Mouse (Mus musculus): Measurements from ENCODE around the gene Mtcl1. TPM values are rescaled to one million over a fixed set of nuclear protein-coding genes. Genes with fewer than 3 reads are reported as not detected.
A peak's percentile ranks its signal among the peaks of the same experiment; 100 is the strongest.

The Mtcl1 gene
- 0.83 and 2.7 TPM in 2 replicates for polyA plus RNA-seq (2015; fragmentation: Nextera tagmentation; extraction: Ambion mirVana)

GRCm38 (mm10) chr17:66449460-66450341, at the start of gene Mtcl1:
TSS of gene Mtcl1 (minus strand) at chr17:66449750.
- Histone ChIP-seq H3K36me3 (no peaks in the 10 kb centered on the region), H3K27ac (peak within 1 kb of the TSS; percentile 69), H3K9me3 (replicated peaks) (no peaks in the 10 kb centered on the region), H3K4me3 (peak within 1 kb of the TSS; percentile 85), H3K4me1 (replicated peaks) (peaks cover 27% of the 10 kb centered on the region), H3K27me3 (peaks cover 54% of the 10 kb centered on the region), H3K4me2 (peak within 1 kb of the TSS; percentile 100), H3K9ac (peak within 1 kb of the TSS; percentile 73)
- WGBS: under 1% methylated on average over 75 of the region's 76 CpGs
- ATAC-seq (replicated peaks; ENCODE audit: insufficient number of reproducible peaks, insufficient read depth, low FRiP score, low read depth): peak; percentile 81

- no peak for ATAC-seq (replicated peaks; ENCODE audit: insufficient number of reproducible peaks, insufficient read depth, low FRiP score, low read depth)
- H3K27me3 ChIP-seq: no peaks in the 10 kb centered on the region
- H3K27ac ChIP-seq: no peak overlapping the region
- WGBS: 94% methylated on average over 14 of the region's 14 CpGs
- H3K4me3 ChIP-seq: no peak overlapping the region
- no peak overlapping the region for H3K4me2 ChIP-seq
- no peak overlapping the region for H3K9ac ChIP-seq
- peaks cover 7% of the 10 kb centered on the region for H3K4me1 ChIP-seq (replicated peaks)
- no peaks in the 10 kb centered on the region for H3K9me3 ChIP-seq (replicated peaks)
- peaks cover 60% of the 10 kb centered on the region for H3K36me3 ChIP-seq
These were observed 49.0 kb upstream of the Mtcl1 start for GRCm38 (mm10) chr17:66498598-66498997.

GRCm38 (mm10) chr17:66496589-66496988, 47.0 kb upstream of the Mtcl1 start:
- H3K4me1 ChIP-seq (replicated peaks): no peaks in the 10 kb centered on the region
- H3K27ac ChIP-seq: no peak overlapping the region
- no peak for ATAC-seq (replicated peaks; ENCODE audit: insufficient number of reproducible peaks, insufficient read depth, low FRiP score, low read depth)
- no peak overlapping the region for H3K4me2 ChIP-seq
- no peak overlapping the region for H3K4me3 ChIP-seq
- no peaks in the 10 kb centered on the region for H3K27me3 ChIP-seq
- no peak overlapping the region for H3K9ac ChIP-seq
- 94% methylated on average over 9 of the region's 9 CpGs for WGBS
- peaks cover 60% of the 10 kb centered on the region for H3K36me3 ChIP-seq
- H3K9me3 ChIP-seq (replicated peaks): no peaks in the 10 kb centered on the region

- peaks cover 2% of the 10 kb centered on the region; the same call in 1 of the 2 replicates for H3K27me3 ChIP-seq
- no peak for ATAC-seq (replicated peaks; ENCODE audit: insufficient number of reproducible peaks, insufficient read depth, low FRiP score, low read depth)
- no peaks in the 10 kb centered on the region for H3K9me3 ChIP-seq (replicated peaks)
- WGBS: 40% methylated on average over 10 of the region's 10 CpGs
- H3K4me3 ChIP-seq: no peak overlapping the region
- no peak overlapping the region for H3K4me2 ChIP-seq
- H3K36me3 ChIP-seq: peaks cover 12% of the 10 kb centered on the region
- no peaks in the 10 kb centered on the region for H3K4me1 ChIP-seq (replicated peaks)
- no peak overlapping the region for H3K9ac ChIP-seq
- H3K27ac ChIP-seq: no peak overlapping the region
These were observed 40.6 kb upstream of the Mtcl1 start for GRCm38 (mm10) chr17:66490022-66490601.

- H3K27me3 ChIP-seq: peaks cover 6% of the 10 kb centered on the region; the same call in 1 of the 2 replicates
- no peak overlapping the region for H3K4me3 ChIP-seq
- H3K9me3 ChIP-seq (replicated peaks): no peaks in the 10 kb centered on the region
- no peak overlapping the region for H3K27ac ChIP-seq
- no peak overlapping the region for H3K9ac ChIP-seq
- no peaks in the 10 kb centered on the region for H3K4me1 ChIP-seq (replicated peaks)
- no peaks in the 10 kb centered on the region for H3K36me3 ChIP-seq
- H3K4me2 ChIP-seq: no peak overlapping the region
- no peak for ATAC-seq (replicated peaks; ENCODE audit: insufficient number of reproducible peaks, insufficient read depth, low FRiP score, low read depth)
- 87% methylated on average over 6 of the region's 6 CpGs for WGBS
These were observed 37.0 kb upstream of the Mtcl1 start for GRCm38 (mm10) chr17:66486576-66486975.

DNA sequence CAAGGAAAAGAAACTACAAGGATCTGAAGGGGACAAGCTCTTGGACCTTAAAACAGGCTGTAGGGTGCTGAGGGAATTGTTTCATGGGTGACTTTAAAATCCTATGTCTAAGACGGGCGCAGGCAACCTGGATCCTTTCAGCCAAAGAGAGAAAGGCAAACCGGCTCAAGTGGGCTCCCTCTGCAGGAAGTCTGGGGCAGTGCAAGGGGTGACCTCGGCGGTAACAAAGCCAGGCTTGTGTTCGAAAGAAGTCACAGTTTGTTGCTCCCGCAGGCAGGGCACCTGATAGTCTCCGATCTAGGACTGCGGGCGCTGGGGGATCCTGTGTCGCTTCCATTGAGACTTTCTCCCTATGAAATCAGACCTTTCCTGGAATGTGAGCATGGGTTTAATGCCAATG, 36.2 kb upstream of the Mtcl1 start:
- no peak overlapping the region for H3K9ac ChIP-seq
- H3K4me2 ChIP-seq: 0 out of 2 replicates have a peak overlapping the region, but pooled peaks have one; percentile 8
- no peak for ATAC-seq (replicated peaks; ENCODE audit: insufficient number of reproducible peaks, insufficient read depth, low FRiP score, low read depth)
- no peaks in the 10 kb centered on the region for H3K9me3 ChIP-seq (replicated peaks)
- no peaks in the 10 kb centered on the region for H3K36me3 ChIP-seq
- 9% methylated on average over 11 of the region's 11 CpGs for WGBS
- no peak overlapping the region for H3K4me3 ChIP-seq
- H3K27ac ChIP-seq: no peak overlapping the region
- H3K4me1 ChIP-seq (replicated peaks): no peaks in the 10 kb centered on the region
- peaks cover 9% of the 10 kb centered on the region for H3K27me3 ChIP-seq

- no peak overlapping the region for H3K9ac ChIP-seq
- H3K36me3 ChIP-seq: no peaks in the 10 kb centered on the region
- ATAC-seq (replicated peaks; ENCODE audit: insufficient number of reproducible peaks, insufficient read depth, low FRiP score, low read depth): no peak
- no peak overlapping the region for H3K4me2 ChIP-seq
- H3K9me3 ChIP-seq (replicated peaks): no peaks in the 10 kb centered on the region
- peaks cover 5% of the 10 kb centered on the region; the same call in 1 of the 2 replicates for H3K4me1 ChIP-seq (replicated peaks)
- H3K27ac ChIP-seq: no peak overlapping the region
- no peak overlapping the region for H3K4me3 ChIP-seq
- whole genome bisulfite sequencing: 53% methylated on average over 2 of the region's 2 CpGs
- peaks cover 14% of the 10 kb centered on the region for H3K27me3 ChIP-seq
These were observed 35.4 kb upstream of the Mtcl1 start for GRCm38 (mm10) chr17:66484965-66485364.

DNA sequence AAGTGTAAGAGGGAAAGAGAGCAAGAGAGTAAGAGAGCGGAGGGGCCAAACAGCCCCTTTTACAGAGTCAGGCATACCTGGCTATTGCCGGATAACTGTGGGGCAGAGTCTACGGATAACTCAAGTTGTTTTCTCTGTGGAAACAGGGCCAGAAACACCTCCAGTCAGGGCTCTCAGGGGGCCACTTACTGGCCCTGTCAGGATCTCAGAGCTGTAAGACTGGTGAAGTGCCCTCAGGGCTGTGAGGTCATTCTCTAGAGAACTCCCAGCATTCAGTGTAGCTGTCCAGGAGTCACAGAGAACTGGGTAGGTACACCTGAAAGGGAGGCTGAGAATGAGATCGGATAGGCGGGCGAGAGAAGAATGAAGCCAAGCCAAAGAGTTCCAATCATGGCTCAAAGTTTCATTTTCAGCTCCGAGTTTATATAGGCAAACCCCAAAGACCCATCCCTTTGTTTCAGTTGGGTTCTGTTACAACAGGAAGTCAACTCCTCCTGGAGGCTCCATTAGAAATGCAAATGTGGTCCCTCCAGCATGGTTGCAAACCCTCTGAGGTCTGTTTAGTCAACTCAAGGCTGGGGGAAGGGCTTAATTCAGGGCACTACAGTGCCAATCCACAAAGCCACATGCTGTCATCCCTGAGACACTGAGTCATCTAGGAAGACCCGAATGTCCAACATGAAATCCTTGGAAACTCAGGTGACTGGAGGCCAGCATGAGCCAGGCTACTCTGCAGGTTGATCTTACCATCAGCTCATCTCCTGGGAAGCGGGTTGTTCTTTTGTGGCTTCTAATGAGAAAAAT, 34.3 kb upstream of the Mtcl1 start:
- Histone ChIP-seq H3K9ac (no peak overlapping the region), H3K9me3 (replicated peaks) (no peaks in the 10 kb centered on the region), H3K4me1 (replicated peaks) (peaks cover 9% of the 10 kb centered on the region; the same call in 1 of the 2 replicates), H3K4me3 (no peak overlapping the region), H3K36me3 (no peaks in the 10 kb centered on the region), H3K27me3 (peaks cover 14% of the 10 kb centered on the region), H3K4me2 (no peak overlapping the region), H3K27ac (no peak overlapping the region)
- no peak for ATAC-seq (replicated peaks; ENCODE audit: insufficient number of reproducible peaks, insufficient read depth, low FRiP score, low read depth)
- WGBS: 79% methylated on average over 9 of the region's 9 CpGs

DNA sequence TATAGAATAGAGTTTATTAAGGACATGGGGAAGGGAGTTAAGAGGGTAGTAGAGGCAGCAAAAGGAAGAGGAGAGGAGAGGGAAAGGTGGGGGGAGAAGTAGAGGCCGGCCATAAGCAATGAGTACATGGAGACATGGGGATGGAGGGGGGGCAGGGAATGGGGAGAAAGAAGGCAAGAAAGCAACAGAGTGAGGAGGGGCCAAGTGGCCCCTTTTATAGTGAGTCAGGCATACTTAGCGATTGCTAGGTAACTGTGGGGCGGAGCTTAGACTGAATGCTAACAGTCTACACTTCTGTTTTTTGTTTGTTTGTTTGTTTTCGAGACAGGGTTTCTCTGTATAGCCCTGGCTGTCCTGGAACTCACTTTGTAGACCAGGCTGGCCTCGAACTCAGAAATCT, 31.7 kb upstream of the Mtcl1 start:
- WGBS: 84% methylated on average over 5 of the region's 5 CpGs
- peaks cover 14% of the 10 kb centered on the region for H3K27me3 ChIP-seq
- no peak overlapping the region for H3K27ac ChIP-seq
- peaks cover 9% of the 10 kb centered on the region; the same call in 1 of the 2 replicates for H3K4me1 ChIP-seq (replicated peaks)
- H3K9me3 ChIP-seq (replicated peaks): no peaks in the 10 kb centered on the region
- ATAC-seq (replicated peaks; ENCODE audit: insufficient number of reproducible peaks, insufficient read depth, low FRiP score, low read depth): no peak
- H3K4me3 ChIP-seq: no peak overlapping the region
- no peaks in the 10 kb centered on the region for H3K36me3 ChIP-seq
- no peak overlapping the region for H3K4me2 ChIP-seq
- H3K9ac ChIP-seq: no peak overlapping the region

DNA sequence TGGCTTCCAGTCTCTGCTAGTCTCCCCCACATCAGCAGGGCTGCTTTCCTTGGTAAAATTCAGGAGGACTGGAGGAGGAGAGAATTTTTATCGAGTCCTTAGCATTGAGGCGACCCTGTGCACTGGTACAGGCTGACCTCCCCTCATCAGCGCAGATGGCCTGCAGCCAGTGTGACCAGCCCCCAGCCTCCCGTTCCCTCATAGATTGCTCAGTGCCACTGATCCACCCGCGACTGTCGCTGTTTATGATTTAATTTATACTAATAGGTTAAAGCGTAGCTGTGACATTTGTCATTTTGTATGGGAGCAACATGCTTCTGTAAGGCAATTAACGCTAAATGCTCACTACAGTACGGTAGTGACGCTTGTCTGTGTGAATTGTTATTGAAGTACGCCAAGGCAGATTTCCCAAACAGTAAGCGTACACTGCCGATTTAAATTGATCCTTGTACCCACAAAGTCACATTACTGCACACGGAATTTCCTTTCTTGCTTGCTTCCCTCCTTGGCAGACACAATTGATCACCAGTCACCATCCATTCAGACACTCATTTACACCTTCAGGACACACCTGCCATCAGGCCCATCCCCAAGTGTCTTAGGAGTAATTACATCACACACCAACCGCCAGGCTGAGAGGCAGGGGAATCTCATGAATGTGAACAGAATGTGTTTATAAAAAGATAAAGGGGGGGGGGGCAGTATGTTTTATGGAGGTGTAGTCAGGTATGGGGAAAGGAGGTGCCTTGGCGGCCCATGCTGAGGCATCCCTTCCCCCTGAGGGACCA, 31.1 kb upstream of the Mtcl1 start:
- H3K36me3 ChIP-seq: no peaks in the 10 kb centered on the region
- H3K9me3 ChIP-seq (replicated peaks): no peaks in the 10 kb centered on the region
- no peak overlapping the region for H3K9ac ChIP-seq
- H3K4me1 ChIP-seq (replicated peaks): peaks cover 9% of the 10 kb centered on the region; the same call in 1 of the 2 replicates
- peak overlapping the region; percentile 15 for H3K4me3 ChIP-seq
- no peak overlapping the region for H3K27ac ChIP-seq
- ATAC-seq (replicated peaks; ENCODE audit: insufficient number of reproducible peaks, insufficient read depth, low FRiP score, low read depth): no peak
- H3K4me2 ChIP-seq: peak overlapping the region; percentile 54
- WGBS: 41% methylated on average over 17 of the region's 17 CpGs
- H3K27me3 ChIP-seq: peaks cover 15% of the 10 kb centered on the region
